Mouse (Mus musculus): ENCODE measurements at regions not wholly inside any gene's neighbourhood (a gene's known extent, or its start where the extent isn't known, plus 50 kb on each side); places are given as distances from the start of the nearest gene placed in this dataset.

DNA sequence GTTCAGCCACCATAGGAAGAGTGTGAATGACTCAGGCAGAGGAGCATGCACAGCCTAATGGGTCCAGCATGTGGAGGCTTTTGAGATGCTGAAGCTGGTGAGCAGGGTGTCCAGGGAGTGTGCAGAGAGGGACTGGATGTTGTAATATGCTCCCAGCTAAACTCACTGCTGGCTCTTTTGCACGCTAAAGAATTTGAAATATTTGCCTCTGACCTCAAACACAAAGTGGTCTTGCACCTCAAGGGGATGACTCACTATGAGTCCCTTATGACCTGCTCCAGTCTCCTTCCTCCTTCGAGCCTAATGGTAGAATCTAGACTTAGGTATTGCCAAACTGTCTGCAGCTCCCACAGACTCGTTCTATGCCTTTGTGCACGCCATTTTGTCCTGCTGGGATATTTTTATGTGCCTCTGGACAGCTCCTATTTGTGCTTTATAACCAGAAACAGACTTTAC, 55.0 kb upstream of the Slit3 start:
- Histone ChIP-seq H3K4me2 (ENCODE audit: low read depth, low read length) (no peak overlapping the region), H3K4me3 (ENCODE audit: low read depth, low read length) (no peak overlapping the region), H3K36me3 (replicated peaks; ENCODE audit: insufficient read depth, low read length) (no peaks in the 10 kb centered on the region), H3K4me1 (ENCODE audit: insufficient read depth) (no peaks in the 10 kb centered on the region), H3K9ac (replicated peaks) (no peak overlapping the region), H3K9me3 (ENCODE audit: low read length) (no peaks in the 10 kb centered on the region), H3K27me3 (ENCODE audit: insufficient read depth, low read length) (no peaks in the 10 kb centered on the region), H3K27ac (ENCODE audit: low read depth) (no peak overlapping the region)
- 44% methylated on average over 4 of the region's 4 CpGs for WGBS (ENCODE audit: insufficient replicate concordance)
- ATAC-seq, result no peak
- no peak for DNase-seq
- TF ChIP-seq EP300 (IDR thresholded peaks at IDR 0.05; ENCODE audit: low read depth) (no peak), CTCF (IDR thresholded peaks at IDR 0.05; ENCODE audit: low read depth) (no peak)

DNA sequence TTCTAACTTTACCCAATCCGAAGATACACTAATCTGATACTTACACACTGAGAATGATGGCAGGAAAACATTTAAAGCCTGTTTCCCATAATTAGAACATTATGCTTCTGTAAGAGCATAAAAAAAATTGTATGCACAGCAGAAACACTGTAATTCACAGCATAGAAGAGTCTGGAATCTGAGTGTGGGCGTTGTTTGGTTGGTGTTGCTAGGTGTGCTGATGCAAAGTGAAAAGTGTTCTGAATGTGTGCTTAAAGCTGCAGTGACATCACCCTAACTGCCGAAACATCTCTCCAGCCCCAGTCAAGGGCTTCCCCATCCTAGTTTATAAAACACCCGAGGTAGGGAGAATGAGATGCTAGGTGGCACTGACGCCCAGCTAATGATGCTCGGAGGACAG, 63.2 kb upstream of the Slit3 start:
- 74% methylated on average over 6 of the region's 6 CpGs for WGBS (ENCODE audit: insufficient replicate concordance)

GRCm38 (mm10) chr11:35055496-35056125, 65.4 kb upstream of the Slit3 start:
- Histone ChIP-seq H3K36me3 (replicated peaks; ENCODE audit: insufficient read depth, low read length) (no peaks in the 10 kb centered on the region), H3K4me2 (ENCODE audit: low read depth, low read length) (no peak overlapping the region), H3K9me3 (ENCODE audit: low read length) (no peaks in the 10 kb centered on the region), H3K9ac (replicated peaks) (no peak overlapping the region), H3K4me3 (ENCODE audit: low read depth, low read length) (no peak overlapping the region), H3K27ac (ENCODE audit: low read depth) (no peak overlapping the region), H3K4me1 (ENCODE audit: insufficient read depth) (no peaks in the 10 kb centered on the region), H3K27me3 (ENCODE audit: insufficient read depth, low read length) (no peaks in the 10 kb centered on the region)
- DNase-seq (no peak), ATAC-seq (no peak)
- WGBS (ENCODE audit: insufficient replicate concordance), result 70% methylated on average over 7 of the region's 7 CpGs
- TF ChIP-seq CTCF (IDR thresholded peaks at IDR 0.05; ENCODE audit: low read depth) (no peak), EP300 (IDR thresholded peaks at IDR 0.05; ENCODE audit: low read depth) (no peak)

More for the DNA sequence above, 63.2 kb upstream of the Slit3 start:
- Histone ChIP-seq H3K4me1 (ENCODE audit: insufficient read depth) (no peaks in the 10 kb centered on the region), H3K4me2 (ENCODE audit: low read depth, low read length) (no peak overlapping the region), H3K4me3 (ENCODE audit: low read depth, low read length) (no peak overlapping the region), H3K27ac (ENCODE audit: low read depth) (no peak overlapping the region), H3K36me3 (replicated peaks; ENCODE audit: insufficient read depth, low read length) (no peaks in the 10 kb centered on the region), H3K9ac (replicated peaks) (no peak overlapping the region), H3K27me3 (ENCODE audit: insufficient read depth, low read length) (no peaks in the 10 kb centered on the region), H3K9me3 (ENCODE audit: low read length) (no peaks in the 10 kb centered on the region)
- TF ChIP-seq EP300 (IDR thresholded peaks at IDR 0.05; ENCODE audit: low read depth), result no peak
- TF ChIP-seq CTCF (IDR thresholded peaks at IDR 0.05; ENCODE audit: low read depth), result no peak
- DNase-seq (no peak), ATAC-seq (no peak)

DNA sequence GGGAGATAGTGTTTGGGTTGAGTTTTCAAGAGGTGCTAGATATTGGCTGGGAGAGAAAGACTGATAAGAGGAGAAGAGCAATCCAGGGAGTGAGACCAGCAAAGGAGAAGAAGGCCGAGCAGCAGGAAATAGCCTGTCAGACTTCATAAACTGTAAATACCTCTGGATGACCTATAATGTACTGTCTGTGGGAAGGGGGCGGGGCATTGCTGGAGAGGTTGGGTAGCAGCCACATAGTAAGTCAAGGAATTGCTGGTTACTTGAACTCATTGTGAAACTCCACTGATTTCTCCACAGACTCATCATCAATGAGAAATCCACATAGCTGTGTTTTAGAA, 67.4 kb upstream of the Slit3 start:
- Histone ChIP-seq H3K27me3 (ENCODE audit: insufficient read depth, low read length) (no peaks in the 10 kb centered on the region), H3K4me2 (ENCODE audit: low read depth, low read length) (no peak overlapping the region), H3K27ac (ENCODE audit: low read depth) (no peak overlapping the region), H3K9me3 (ENCODE audit: low read length) (no peaks in the 10 kb centered on the region), H3K36me3 (replicated peaks; ENCODE audit: insufficient read depth, low read length) (no peaks in the 10 kb centered on the region), H3K4me1 (ENCODE audit: insufficient read depth) (no peaks in the 10 kb centered on the region), H3K9ac (replicated peaks) (no peak overlapping the region), H3K4me3 (ENCODE audit: low read depth, low read length) (no peak overlapping the region)
- no peak for TF ChIP-seq CTCF (IDR thresholded peaks at IDR 0.05; ENCODE audit: low read depth)
- TF ChIP-seq EP300 (IDR thresholded peaks at IDR 0.05; ENCODE audit: low read depth), result no peak
- DNase-seq (no peak), ATAC-seq (no peak)
- 50% methylated on average over 2 of the region's 2 CpGs for WGBS (ENCODE audit: insufficient replicate concordance)

- H3K9ac ChIP-seq (replicated peaks), result no peak overlapping the region
- H3K4me1 ChIP-seq (ENCODE audit: insufficient read depth), result no peaks in the 10 kb centered on the region
- 74% methylated on average over 4 of the region's 4 CpGs for WGBS (ENCODE audit: insufficient replicate concordance)
- H3K36me3 ChIP-seq (replicated peaks; ENCODE audit: insufficient read depth, low read length), result no peaks in the 10 kb centered on the region
- H3K27ac ChIP-seq (ENCODE audit: low read depth), result no peak overlapping the region
- H3K4me3 ChIP-seq (ENCODE audit: low read depth, low read length), result no peak overlapping the region
- no peak overlapping the region for H3K4me2 ChIP-seq (ENCODE audit: low read depth, low read length)
- no peaks in the 10 kb centered on the region for H3K9me3 ChIP-seq (ENCODE audit: low read length)
- no peaks in the 10 kb centered on the region for H3K27me3 ChIP-seq (ENCODE audit: insufficient read depth, low read length)
- no peak for DNase-seq
- TF ChIP-seq EP300 (IDR thresholded peaks at IDR 0.05; ENCODE audit: low read depth), result no peak
- TF ChIP-seq CTCF (IDR thresholded peaks at IDR 0.05; ENCODE audit: low read depth), result no peak
- ATAC-seq, result no peak
These were observed 68.0 kb upstream of the Slit3 start for GRCm38 (mm10) chr11:35052856-35053612.

DNA sequence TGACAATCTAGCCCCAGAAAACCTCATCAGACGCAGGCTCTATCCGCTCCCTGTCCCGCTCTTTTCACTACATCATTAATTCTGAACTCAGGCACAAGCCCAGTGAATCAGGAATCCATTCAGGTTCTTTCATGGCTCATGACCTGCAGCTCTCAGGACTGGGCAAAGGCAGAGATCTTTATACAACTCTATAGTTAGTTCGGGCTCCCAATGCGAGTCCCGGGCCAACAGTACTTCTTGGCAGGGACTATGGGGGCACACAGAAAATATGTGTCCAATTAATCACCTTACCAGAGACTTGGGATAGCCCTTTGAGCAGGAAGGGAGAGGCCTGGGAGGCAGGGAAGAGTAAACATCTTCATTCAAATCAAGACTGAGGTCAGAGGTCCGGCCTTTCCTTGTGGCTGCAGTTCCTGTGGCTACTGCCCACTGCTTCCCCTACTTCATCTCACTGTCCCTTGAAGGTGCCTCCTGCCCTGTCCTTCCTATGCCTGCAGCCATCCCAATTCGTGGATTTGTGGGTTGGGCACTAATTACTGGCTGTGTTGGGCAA, 71.3 kb upstream of the Slit3 start:
- Histone ChIP-seq H3K36me3 (replicated peaks; ENCODE audit: insufficient read depth, low read length) (no peaks in the 10 kb centered on the region), H3K4me2 (ENCODE audit: low read depth, low read length) (no peak overlapping the region), H3K9ac (replicated peaks) (no peak overlapping the region), H3K4me1 (ENCODE audit: insufficient read depth) (no peaks in the 10 kb centered on the region), H3K27ac (ENCODE audit: low read depth) (no peak overlapping the region), H3K27me3 (ENCODE audit: insufficient read depth, low read length) (no peaks in the 10 kb centered on the region), H3K9me3 (ENCODE audit: low read length) (no peaks in the 10 kb centered on the region), H3K4me3 (ENCODE audit: low read depth, low read length) (no peak overlapping the region)
- TF ChIP-seq CTCF (IDR thresholded peaks at IDR 0.05; ENCODE audit: low read depth) (no peak), EP300 (IDR thresholded peaks at IDR 0.05; ENCODE audit: low read depth) (no peak)
- no peak for DNase-seq
- WGBS (ENCODE audit: insufficient replicate concordance), result 73% methylated on average over 8 of the region's 8 CpGs
- no peak for ATAC-seq
